Mouse (Mus musculus) forebrain, embryonic 10.5 days (tissue): ENCODE data around the gene Scube1. TPM values are rescaled to one million over a fixed set of nuclear protein-coding genes. Genes with fewer than 3 reads are reported as not detected.

Experiments
- DNase-seq: peaks from one replicate; pipeline ENCODE4 v3.0.0-alpha.2; 2017; ENCODE audit warnings: low spot score; ENCODE audit errors: extremely low spot score
- H3K27ac ChIP-seq: fragments of 300-500 bp; sonication (generic); 2 replicates; pipeline ENCODE4 v1.5.1; 2016; ENCODE audit warnings: mild to moderate bottlenecking
- H3K27me3 ChIP-seq: fragments of 300-500 bp; sonication (generic); 2 replicates; pipeline ENCODE4 v1.6.1; 2016; ENCODE audit warnings: mild to moderate bottlenecking; ENCODE audit not compliant: poor library complexity, severe bottlenecking
- H3K36me3 ChIP-seq: fragments of 300-500 bp; sonication (generic); replicated peaks from 2 replicates; pipeline ENCODE4 v1.6.1; 2016; ENCODE audit warnings: mild to moderate bottlenecking, moderate library complexity
- H3K4me1 ChIP-seq: fragments of 300-500 bp; sonication (generic); 2 replicates; pipeline ENCODE4 v1.6.1; 2016
- H3K4me3 ChIP-seq: fragments of 300-500 bp; sonication (generic); 2 replicates; pipeline ENCODE4 v1.5.1; 2016; ENCODE audit warnings: mild to moderate bottlenecking, moderate library complexity
- H3K9me3 ChIP-seq: fragments of 300-500 bp; sonication (generic); 2 replicates; pipeline ENCODE4 v1.6.1; 2016; ENCODE audit warnings: mild to moderate bottlenecking, moderate library complexity
- WGBS: fragments of 180-500 bp; shearing (Covaris S2); methylation state at CpG from one replicate; pipeline ENCODE4 v1.1.7; 2016; 5-methylcytosine and 5-hydroxymethylcytosine counted together
- polyA plus RNA-seq: library from polyadenylated mRNA; unstranded; fragments of >200 nt; fragmentation: Nextera tagmentation; extraction: Ambion mirVana; gene quantifications from 2 replicates; pipeline ENCODE4 v1.2.1, GENCODE M21; 2016

Scube1 gene
- polyA plus RNA-seq, 1 experiment from 2014 or later, result 58.7 TPM

DNA sequence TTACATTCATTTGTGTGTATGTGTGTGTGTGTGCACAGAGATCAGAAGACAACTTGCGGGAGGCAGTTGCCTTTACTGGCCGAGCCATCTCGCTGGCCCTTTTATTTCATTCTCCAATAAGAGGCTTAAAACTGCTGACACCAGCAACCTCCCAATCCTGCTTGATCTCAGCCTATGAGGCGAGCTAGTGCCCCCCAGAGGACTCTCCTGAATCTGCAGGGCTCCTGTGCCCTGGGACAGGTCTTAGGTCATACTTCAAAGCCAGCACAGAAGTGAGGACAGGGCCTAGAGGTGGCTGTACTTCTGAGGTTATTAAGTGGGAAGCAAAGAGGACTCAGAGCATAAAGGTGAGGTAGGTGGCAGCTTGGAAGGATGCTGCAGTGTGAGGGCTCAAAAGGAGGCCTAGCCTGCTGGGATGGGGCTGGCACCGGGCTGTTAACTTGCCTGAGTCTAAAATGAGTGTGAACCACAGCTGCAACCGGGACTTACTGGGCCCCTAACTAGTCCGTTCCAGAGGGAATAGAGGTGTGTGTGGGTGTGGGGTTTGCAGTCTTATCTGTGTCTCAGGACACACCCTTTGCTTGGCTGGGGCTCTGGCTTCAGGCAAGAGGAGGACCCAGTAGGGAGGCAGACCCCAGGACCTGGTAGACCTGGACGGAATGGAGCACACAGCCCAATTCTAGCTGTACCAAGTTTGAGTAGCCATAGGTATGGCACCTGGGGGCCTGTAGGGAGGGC, 141.2 kb downstream of the Scube1 start:
- 71% methylated on average over 8 of the region's 8 CpGs for WGBS
- Histone ChIP-seq H3K9me3 (peaks cover 12% of the 10 kb centered on the region), H3K4me3 (no peak overlapping the region), H3K27ac (no peak overlapping the region), H3K27me3 (no peaks in the 10 kb centered on the region), H3K4me1 (no peaks in the 10 kb centered on the region), H3K36me3 (peaks cover 100% of the 10 kb centered on the region)
- no peak for DNase-seq

DNA sequence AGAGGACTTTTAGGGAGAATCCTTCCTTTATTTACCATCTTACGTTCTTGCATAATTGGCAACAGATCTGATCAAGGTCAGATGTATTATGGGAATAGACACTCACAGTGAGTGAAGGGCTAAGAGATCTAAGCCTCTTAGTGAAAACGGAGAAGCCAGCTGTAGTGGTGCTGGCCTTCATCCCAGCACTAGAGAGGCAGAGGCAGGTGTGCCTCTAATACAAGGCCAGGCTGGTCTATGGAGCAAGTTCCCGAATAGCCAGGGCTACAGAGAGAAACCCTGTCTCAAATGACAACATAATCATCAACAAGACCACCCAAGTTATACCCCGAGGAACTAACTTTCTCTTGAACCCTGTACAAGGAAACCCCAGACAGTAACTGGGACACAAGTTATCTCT, 141.9 kb downstream of the Scube1 start:
- peaks cover 100% of the 10 kb centered on the region for H3K36me3 ChIP-seq
- no peak overlapping the region for H3K4me3 ChIP-seq
- WGBS, result 80% methylated on average over 4 of the region's 4 CpGs

DNA sequence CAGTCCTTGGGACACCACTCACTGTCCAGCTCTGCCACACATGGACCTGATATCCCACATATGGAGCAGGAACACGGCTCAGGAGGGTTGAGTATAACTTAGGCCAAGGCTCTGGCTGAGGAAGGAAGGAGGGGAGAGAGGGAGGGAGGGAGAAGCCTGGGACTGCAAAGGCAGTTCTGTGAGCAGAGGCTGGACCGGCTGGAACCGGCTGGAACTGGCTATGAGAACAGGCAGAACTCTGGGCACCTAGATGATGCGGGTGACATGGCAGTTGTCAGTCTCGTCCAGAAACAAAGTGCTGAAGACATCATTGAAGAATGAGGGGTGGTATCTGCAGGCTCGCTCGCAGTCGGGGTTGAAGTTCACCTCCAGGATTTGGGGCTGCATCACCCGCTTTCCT, 148.2 kb downstream of the Scube1 start:
- Histone ChIP-seq H3K27ac (no peak overlapping the region), H3K4me3 (no peak overlapping the region), H3K4me1 (no peaks in the 10 kb centered on the region), H3K36me3 (peaks cover 84% of the 10 kb centered on the region), H3K27me3 (no peaks in the 10 kb centered on the region), H3K9me3 (no peaks in the 10 kb centered on the region)
- DNase-seq, result no peak
- 92% methylated on average over 9 of the region's 9 CpGs for WGBS

More for the DNA sequence above, 141.9 kb downstream of the Scube1 start:
- Histone ChIP-seq H3K4me1 (no peaks in the 10 kb centered on the region), H3K27me3 (no peaks in the 10 kb centered on the region), H3K27ac (no peak overlapping the region), H3K9me3 (peaks cover 12% of the 10 kb centered on the region)
- no peak for DNase-seq

DNA sequence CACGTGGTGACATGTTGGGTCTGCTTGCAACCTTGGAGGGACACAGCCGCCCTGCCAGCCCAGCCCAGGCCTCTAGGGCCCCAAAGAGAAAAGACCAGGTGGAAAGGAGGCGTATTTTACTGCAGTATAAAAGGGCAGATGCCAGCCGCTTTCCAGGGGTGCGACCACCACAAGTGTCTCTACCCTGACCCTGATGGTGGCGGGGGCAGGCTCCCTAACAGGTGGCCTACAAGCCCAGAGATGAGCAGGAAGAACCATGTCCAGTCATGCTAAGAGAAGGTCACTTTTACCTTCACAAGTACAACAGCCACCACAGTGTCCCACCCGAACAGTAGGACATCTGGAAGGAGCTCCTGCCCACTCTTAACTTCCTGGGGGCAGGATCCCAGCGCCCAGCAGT, 149.3 kb downstream of the Scube1 start:
- Histone ChIP-seq H3K4me3 (no peak overlapping the region), H3K4me1 (no peaks in the 10 kb centered on the region), H3K9me3 (no peaks in the 10 kb centered on the region), H3K27me3 (no peaks in the 10 kb centered on the region), H3K36me3 (peaks cover 73% of the 10 kb centered on the region), H3K27ac (no peak overlapping the region)
- WGBS, result 96% methylated on average over 8 of the region's 8 CpGs
- DNase-seq, result no peak

DNA sequence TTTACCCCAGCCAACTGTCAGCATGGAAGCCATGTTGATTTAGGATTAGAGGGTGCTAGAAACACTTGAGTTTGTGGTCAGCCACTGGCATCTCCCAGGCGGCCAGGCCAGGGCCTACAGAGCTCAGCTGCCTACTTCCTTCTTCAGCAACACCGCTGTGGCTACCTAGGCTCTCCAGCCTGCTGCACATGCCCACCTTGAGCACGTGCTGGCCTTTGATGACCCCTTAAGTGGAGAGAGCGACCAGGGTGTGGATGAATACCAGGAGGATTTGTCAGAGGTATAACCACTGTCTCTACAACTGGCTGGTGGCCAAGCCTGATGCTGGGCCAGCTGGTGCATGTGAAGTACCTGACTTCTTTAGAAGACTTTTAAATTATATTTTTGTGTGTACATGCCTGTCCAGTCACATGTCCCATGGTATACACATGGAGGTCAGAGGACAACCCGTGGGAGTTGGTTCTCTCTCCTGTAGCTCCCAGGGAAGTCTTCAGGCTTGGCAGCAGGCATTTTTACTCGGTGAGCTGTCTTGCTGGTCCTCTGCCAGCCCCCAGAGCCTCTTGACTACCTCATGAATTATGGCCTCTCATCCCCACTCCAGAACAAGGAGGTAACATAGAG, 150.0 kb downstream of the Scube1 start:
- H3K4me3 ChIP-seq, result no peak overlapping the region
- 92% methylated on average over 6 of the region's 6 CpGs for WGBS
- H3K27ac ChIP-seq, result no peak overlapping the region
- H3K9me3 ChIP-seq, result no peaks in the 10 kb centered on the region
- no peaks in the 10 kb centered on the region for H3K4me1 ChIP-seq
- DNase-seq, result no peak
- peaks cover 65% of the 10 kb centered on the region for H3K36me3 ChIP-seq
- no peaks in the 10 kb centered on the region for H3K27me3 ChIP-seq

DNA sequence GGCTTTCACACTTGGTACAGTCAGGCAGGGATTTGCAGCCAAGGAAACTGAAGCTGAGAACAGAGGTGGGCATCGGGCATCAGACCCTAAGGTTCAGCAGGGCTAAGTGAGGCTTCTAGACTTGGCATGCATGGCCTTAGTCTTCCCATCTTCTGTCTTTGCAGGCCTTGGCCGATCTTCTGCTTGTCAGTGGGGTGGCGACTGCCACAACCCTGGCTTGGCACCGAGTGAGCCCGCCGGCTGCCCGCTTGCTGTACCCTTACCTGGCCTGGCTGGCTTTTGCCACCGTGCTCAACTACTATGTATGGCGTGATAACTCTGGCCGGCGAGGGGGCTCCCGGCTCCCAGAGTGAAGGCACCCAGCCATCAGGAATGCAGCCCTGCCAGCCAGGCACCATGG, 151.2 kb downstream of the Scube1 start:
- H3K27me3 ChIP-seq, result no peaks in the 10 kb centered on the region
- no peak for DNase-seq
- no peak overlapping the region for H3K27ac ChIP-seq
- H3K9me3 ChIP-seq, result no peaks in the 10 kb centered on the region
- no peak overlapping the region for H3K4me3 ChIP-seq
- H3K4me1 ChIP-seq, result no peaks in the 10 kb centered on the region
- WGBS, result 92% methylated on average over 12 of the region's 12 CpGs
- H3K36me3 ChIP-seq, result peaks cover 53% of the 10 kb centered on the region

DNA sequence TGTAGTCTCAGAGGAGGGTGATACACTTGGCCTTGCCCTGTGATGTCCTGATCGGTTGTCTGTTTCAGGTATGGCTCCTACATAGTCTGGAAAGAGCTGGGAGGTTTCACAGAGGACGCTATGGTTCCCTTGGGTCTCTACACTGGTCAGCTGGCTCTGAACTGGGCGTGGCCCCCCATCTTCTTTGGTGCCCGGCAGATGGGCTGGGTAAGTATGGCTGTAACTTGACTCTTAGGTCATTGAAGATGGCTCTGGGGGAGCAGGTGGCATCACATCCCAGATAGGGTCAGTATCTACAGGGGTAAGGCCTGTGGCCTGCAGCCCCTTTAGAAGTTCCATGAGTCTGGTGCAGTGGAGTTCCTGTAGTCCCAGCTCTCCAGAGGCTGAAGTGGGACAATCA, 152.7 kb downstream of the Scube1 start:
- Histone ChIP-seq H3K36me3 (peaks cover 38% of the 10 kb centered on the region), H3K9me3 (no peaks in the 10 kb centered on the region), H3K27me3 (no peaks in the 10 kb centered on the region), H3K27ac (no peak overlapping the region), H3K4me1 (no peaks in the 10 kb centered on the region), H3K4me3 (no peak overlapping the region)
- 90% methylated on average over 4 of the region's 4 CpGs for WGBS
- DNase-seq, result no peak

DNA sequence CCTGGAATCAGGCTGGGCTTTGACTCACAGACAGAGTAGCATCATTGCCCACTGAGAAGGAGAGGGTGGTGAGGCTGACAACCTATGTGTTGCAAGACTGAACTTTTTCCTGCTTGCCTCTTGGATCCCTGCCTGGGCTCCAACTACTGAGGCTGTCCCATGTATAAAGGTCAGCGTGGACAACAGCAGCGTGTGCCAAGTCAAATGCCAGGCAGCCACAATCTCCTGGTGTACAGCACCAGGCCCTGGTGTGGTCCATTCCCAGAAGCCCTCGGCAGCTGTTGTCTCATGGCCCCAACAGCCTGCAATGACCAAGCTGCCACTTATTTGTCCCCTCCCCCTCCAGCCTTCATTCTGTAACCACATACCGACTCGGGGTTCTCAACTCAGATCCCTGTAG, 153.2 kb downstream of the Scube1 start:
- Histone ChIP-seq H3K27me3 (no peaks in the 10 kb centered on the region), H3K4me1 (no peaks in the 10 kb centered on the region), H3K27ac (no peak overlapping the region), H3K4me3 (no peak overlapping the region), H3K36me3 (peaks cover 33% of the 10 kb centered on the region), H3K9me3 (no peaks in the 10 kb centered on the region)
- WGBS, result 92% methylated on average over 5 of the region's 5 CpGs
- no peak for DNase-seq

DNA sequence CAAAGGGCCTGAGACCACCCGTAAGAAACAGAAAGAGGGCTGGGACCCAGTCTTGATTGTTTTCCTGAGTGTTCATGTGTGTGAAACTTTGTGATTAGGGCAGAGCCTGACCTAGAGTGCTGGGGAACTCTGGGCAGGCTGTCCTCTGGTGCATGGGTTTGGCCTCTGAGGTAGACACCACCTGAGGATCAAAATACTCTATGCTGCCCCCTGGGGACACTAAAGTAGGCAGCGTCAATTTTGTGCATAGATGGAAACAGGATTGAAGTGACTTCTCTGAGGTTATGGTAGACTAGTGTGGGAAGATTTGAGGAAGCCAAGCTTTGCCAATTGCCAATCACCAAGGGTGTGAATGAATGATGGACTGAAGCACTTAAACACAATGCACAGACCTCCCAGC, 154.2 kb downstream of the Scube1 start:
- Histone ChIP-seq H3K36me3 (peaks cover 23% of the 10 kb centered on the region), H3K27ac (no peak overlapping the region), H3K4me3 (no peak overlapping the region), H3K4me1 (no peaks in the 10 kb centered on the region; the same call in 1 of the 2 replicates), H3K27me3 (0 out of 2 replicates have a peak, but pooled peaks cover 2% of the 10 kb centered on the region), H3K9me3 (no peaks in the 10 kb centered on the region)
- DNase-seq, result no peak
- 66% methylated on average over 2 of the region's 2 CpGs for WGBS

DNA sequence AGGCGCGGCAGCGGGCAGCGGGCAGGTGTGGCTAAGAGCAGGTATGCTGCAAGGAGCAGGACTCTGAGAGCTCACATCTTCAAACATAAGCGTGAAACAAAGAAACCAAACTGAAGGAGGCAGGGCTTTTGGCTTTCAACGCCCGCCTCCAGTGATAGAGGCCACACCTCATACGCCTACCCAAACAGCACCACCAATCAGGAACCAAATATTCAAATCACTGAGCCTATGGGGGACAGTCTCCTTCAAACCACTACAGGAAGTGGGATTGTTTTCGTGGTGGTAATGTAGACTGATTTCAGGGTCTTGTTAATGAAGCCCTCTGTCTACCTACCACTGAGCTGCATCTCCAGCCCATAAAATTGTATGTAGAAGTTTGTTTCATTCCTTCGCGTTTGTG, 155.1 kb downstream of the Scube1 start:
- peaks cover 14% of the 10 kb centered on the region for H3K36me3 ChIP-seq
- peaks cover 10% of the 10 kb centered on the region; the same call in 1 of the 2 replicates for H3K27me3 ChIP-seq
- 61% methylated on average over 11 of the region's 11 CpGs for WGBS
- H3K27ac ChIP-seq, result no peak overlapping the region
- no peaks in the 10 kb centered on the region for H3K9me3 ChIP-seq
- no peaks in the 10 kb centered on the region; the same call in 1 of the 2 replicates for H3K4me1 ChIP-seq
- DNase-seq, result no peak
- H3K4me3 ChIP-seq, result no peak overlapping the region

DNA sequence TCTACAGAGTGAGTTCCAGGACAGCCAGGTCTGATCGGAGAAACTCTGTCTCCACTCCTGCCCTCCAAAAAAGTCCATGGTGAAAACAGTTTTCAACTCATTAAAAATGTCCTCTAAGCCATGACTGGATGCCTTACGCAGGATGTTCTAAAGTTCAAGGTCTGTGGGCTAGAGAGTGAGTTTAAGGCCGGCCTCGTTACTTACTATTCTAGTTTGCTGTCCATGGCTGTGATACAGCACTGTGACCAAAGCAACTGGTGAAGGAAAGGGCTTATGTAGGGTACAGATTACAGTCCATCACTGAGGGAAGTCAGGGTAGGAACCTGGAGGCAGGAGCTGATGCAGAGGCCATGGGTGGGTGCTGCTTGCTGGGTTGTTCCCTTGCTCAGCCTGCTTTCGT, 156.3 kb downstream of the Scube1 start:
- DNase-seq, result no peak
- Histone ChIP-seq H3K4me1 (peaks cover 11% of the 10 kb centered on the region), H3K36me3 (peaks cover 3% of the 10 kb centered on the region), H3K27me3 (peaks cover 12% of the 10 kb centered on the region), H3K4me3 (no peak overlapping the region), H3K9me3 (no peaks in the 10 kb centered on the region), H3K27ac (no peak overlapping the region)
- WGBS, result 97% methylated on average over 5 of the region's 5 CpGs

DNA sequence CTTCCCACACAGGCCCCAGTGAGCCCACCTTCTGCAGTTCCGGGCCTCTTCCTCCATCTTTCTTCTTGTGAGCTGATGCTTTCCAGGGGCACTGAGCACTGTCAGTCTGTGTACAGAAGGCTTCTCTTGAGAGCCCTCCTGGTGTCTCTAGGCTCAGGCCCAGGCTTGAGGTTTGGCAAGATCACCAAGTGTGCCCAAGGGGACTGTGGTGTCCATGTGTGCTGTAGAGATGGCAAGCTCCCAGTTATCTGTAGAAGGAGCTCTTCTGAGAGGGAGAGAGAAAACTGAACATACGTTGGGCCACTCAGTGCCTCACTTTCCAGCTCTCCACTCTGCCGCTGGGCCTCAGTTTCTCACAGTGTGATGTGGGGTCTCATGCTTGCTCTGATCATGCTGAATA, 157.1 kb downstream of the Scube1 start:
- no peaks in the 10 kb centered on the region for H3K9me3 ChIP-seq
- no peaks in the 10 kb centered on the region for H3K36me3 ChIP-seq
- WGBS, result 89% methylated on average over 3 of the region's 3 CpGs
- no peak overlapping the region for H3K4me3 ChIP-seq
- no peak for DNase-seq
- H3K27me3 ChIP-seq, result peaks cover 20% of the 10 kb centered on the region
- peaks cover 19% of the 10 kb centered on the region for H3K4me1 ChIP-seq
- no peak overlapping the region for H3K27ac ChIP-seq

DNA sequence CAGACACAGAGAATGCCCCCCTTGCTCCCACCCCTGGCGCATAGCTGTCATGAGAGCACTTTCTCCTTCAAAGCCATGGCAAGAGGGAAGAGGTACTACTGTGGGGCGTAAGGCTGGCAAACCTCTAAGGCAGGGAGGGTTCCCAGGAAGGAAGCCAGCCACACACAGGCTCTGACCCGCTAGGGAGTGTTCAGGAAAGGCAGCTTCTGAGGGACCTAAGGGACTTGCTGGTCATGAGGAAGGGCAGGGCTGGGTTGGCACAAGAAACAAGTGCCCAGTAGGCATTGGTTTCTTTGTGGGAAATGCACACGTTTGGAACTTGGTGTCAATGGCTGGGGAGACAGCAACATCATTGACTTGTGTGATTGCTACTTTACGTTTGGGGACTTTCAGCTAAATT, 158.8 kb downstream of the Scube1 start:
- no peak overlapping the region for H3K4me3 ChIP-seq
- no peak overlapping the region for H3K27ac ChIP-seq
- DNase-seq, result no peak
- peaks cover 25% of the 10 kb centered on the region for H3K4me1 ChIP-seq
- no peaks in the 10 kb centered on the region for H3K9me3 ChIP-seq
- H3K27me3 ChIP-seq, result peaks cover 32% of the 10 kb centered on the region
- WGBS, result 76% methylated on average over 5 of the region's 5 CpGs
- H3K36me3 ChIP-seq, result no peaks in the 10 kb centered on the region
